Mouse (Mus musculus) brain, adult 10 weeks (tissue): Measurements from ENCODE around the gene Igfbp6. TPM values are rescaled to one million over a fixed set of nuclear protein-coding genes. Genes with fewer than 3 reads are reported as not detected.

Experiments used
- polyA plus RNA-seq: library from polyadenylated mRNA; stranded (reverse); fragments of 350-450 nt; fragmentation: Illumina TruSeq; extraction: RNeasy Lipid Tissue Mini Kit (QIAGEN cat#74804); gene quantifications from one replicate; pipeline ENCODE4 v1.2.3, GENCODE M21; 2015; ENCODE audit warnings: low read depth, low replicate concordance

Gene Igfbp6
- 61.4 TPM for polyA plus RNA-seq

GRCm38 (mm10) chr15:102144274-102144711 is at the start of gene Igfbp6:
Gene Igfbp6 (plus strand): TSS chr15:102144362.

DNA sequence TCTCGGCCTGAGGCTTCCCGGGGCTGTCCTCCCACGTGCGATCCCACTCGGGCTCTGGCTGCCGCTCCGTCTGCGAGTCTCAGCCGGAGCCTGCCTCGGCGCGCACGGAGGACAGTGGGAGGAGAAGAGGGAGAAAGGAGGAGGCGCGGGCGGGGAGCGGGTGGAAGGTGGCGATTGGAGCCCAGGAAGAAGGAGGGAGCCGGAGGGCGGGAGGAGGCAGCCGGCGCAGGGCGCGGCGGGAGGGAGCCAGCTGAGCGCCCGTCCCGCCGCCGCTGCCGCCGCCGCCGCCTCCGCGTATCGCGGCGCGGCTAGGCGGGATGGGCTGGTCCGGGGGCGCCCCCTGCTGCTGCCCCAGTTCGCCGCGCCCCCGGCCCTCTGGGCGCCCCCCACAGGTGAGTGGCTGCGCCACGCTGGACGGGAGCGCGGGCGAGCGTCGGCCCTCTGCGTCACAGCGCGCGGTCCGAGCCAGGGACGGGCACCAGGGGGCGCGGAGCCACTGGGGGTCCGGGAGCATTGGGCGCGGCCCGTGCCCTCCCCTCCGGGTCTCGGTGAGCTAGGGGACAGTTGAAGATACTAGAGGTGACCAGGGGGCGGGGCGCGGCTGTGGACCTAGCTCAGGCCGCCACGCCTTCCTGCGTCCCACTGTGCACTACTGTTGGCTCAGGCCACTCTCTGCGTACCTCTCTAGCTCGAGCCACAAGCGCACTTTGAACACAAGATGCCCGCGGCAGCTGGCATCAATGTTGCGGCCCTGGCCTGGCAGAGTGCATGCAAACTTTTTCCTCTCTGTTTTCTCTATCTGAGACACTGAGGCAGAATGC is 43.8 kb upstream of the Igfbp6 start, which contains the start of gene Tns2:
TSS of gene Tns2 (plus strand) at position 253 of the 821 bp plus-strand sequence.

GRCm38 (mm10) chr15:102136129-102136758 is 7.9 kb upstream of the Igfbp6 start, which contains the start of gene Spryd3:
Gene Spryd3 (minus strand): TSS chr15:102136234.

DNA sequence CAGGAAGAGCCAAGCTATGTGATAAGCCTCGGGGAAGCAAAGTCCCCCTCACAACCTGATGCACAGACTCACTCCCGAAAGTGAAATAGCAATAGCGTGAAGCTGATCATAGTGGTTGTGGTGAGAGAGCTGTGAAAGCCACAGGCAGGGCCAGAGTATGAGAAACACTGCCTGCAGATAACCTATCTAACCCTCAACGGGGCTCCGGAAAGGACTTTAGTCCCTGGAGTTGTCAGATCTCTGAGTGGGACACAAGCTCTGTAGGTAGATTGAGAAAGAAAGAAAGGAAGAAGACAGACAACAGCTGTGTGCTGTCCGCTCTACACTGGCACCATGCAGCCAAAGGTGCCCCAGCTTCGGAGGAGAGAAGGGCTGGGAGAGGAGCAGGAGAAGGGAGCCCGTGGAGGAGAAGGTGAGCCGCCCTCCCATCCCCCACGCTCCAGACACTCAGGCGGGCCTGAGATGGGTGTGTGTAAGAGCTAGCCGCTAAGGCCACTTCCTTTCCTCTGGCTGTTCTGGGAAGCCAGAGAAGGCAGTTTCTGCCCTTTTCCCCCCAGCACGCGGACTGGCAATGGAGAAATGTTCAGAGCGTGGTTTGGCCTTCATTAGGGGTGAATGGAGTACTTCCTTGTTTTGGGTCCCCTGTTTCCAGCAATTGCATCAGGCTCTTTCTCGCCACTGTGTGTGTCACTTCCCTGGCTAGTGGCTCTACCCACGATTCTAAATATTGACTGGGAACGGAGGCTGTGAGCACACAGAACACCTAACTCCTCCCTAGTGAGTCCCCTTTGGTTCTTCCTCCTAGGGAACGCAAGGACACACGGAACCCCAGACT is 6.4 kb downstream of the Igfbp6 start, which contains the start of gene Soat2:
TSS of gene Soat2 (plus strand) at position 226 of the 835 bp plus-strand sequence.

Other genes starting within 250 kb of the Igfbp6 start
- gene Krt4, start 219.6 kb upstream of the Igfbp6 start, polyA plus RNA-seq: not detected
- gene Krt79, start 204.0 kb upstream of the Igfbp6 start, polyA plus RNA-seq: not detected
- gene Krt78, start 190.1 kb upstream of the Igfbp6 start, polyA plus RNA-seq: not detected
- 0.91 TPM for gene Krt8, start 139.9 kb upstream of the Igfbp6 start, polyA plus RNA-seq
- 1.9 TPM for gene Krt18, start 116.2 kb upstream of the Igfbp6 start, polyA plus RNA-seq
- gene Eif4b, start 70.6 kb upstream of the Igfbp6 start, polyA plus RNA-seq: 110 TPM
- 20.3 TPM for gene Tns2, start 43.9 kb upstream of the Igfbp6 start, polyA plus RNA-seq
- gene Spryd3, start 8.1 kb upstream of the Igfbp6 start, polyA plus RNA-seq: 141 TPM
- 0.19 TPM for gene Soat2, start 6.2 kb downstream of the Igfbp6 start, polyA plus RNA-seq
- gene Zfp740, start 58.9 kb downstream of the Igfbp6 start, polyA plus RNA-seq: 47.4 TPM
- gene Csad, start 60.4 kb downstream of the Igfbp6 start, polyA plus RNA-seq: 22.9 TPM
- gene Itgb7, start 87.6 kb downstream of the Igfbp6 start, polyA plus RNA-seq: 1.1 TPM
- 7.9 TPM for gene Rarg, start 113.2 kb downstream of the Igfbp6 start, polyA plus RNA-seq
- gene Gm9918, start 126.2 kb downstream of the Igfbp6 start, polyA plus RNA-seq: not detected
- 38.4 TPM for gene Mfsd5, start 135.1 kb downstream of the Igfbp6 start, polyA plus RNA-seq
- 0.37 TPM for gene Espl1, start 151.9 kb downstream of the Igfbp6 start, polyA plus RNA-seq
- gene Pfdn5, start 181.8 kb downstream of the Igfbp6 start, polyA plus RNA-seq: 664 TPM
- gene Myg1, start 187.3 kb downstream of the Igfbp6 start, polyA plus RNA-seq: 74.3 TPM
- gene Aaas, start 206.4 kb downstream of the Igfbp6 start, polyA plus RNA-seq: 19.5 TPM
- gene Sp7, start 222.8 kb downstream of the Igfbp6 start, polyA plus RNA-seq: 1.3 TPM